Mouse (Mus musculus) mouse trophoblast stem cell (cell line): ENCODE measurements around the gene Fbxo17.

ENCODE experiments used
- in situ Hi-C, 2 experiments: fragments of 300-500 bp; cut with MseI, MboI; formaldehyde crosslinking; loops; 2 replicates in 1 of 2; 3 replicates in 1 of 2; pipeline ENCODE4 v1.15.1; 2025

Fbxo17 gene

GRCm38 (mm10) chr7:28719159-28719558, 2.6 kb downstream of the Fbxo17 start:
- in situ Hi-C loops = no loop called here

DNA sequence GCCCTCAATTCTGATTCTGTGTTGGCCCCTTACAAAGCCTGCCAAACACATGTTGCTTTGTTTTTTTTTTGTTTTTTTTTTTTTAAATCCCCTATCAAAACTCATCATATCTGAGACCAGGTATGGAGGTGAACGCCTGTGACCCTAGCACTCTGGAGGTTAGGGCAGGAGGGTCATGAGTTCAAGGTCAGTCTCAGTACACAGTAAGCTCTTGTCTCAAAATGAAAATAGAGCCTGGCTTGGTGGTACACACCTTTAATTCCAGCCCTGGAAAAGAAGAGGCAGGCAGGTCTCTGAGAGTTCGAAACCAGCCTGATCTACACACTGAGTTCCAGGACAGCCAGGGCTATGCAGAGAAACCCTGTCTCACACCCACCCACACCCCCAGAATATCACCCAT, 3.0 kb downstream of the Fbxo17 start:
- in situ Hi-C loops = no loop called here

DNA sequence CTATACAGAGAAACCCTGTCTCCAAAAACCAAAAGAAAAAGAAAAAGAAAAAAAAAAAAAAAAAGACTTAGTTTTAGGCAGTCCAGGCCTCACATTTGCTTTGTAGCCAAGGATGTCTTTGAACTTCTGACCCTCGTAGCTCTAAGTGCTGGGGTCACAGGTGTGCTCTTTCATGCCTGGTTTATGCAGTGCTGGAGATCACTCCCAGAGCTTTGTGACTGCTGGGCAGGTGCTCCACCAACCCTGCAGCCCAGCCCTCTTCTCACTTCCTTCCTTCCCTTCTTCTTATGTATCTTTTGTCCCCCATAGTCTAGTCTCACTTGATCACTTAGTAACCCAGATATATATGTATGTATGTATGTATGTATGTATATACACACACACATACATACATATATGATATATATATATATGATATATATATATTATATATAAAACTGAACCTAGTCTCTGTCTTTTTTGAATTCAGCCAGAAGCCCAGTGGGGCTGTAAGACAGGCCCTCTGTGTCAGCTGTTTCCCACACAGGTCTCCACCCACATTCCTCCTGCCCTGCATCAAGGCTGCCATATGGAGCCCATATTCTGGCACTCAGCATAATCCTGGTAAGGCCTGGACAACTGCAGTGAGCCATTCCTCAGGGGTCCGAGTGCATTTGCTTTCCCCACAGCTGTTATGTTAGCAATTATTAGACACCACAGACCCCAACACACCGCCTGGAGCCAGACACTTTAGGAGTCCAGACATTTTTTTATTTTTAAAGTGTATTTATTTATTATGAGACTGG, 4.3 kb downstream of the Fbxo17 start:
- in situ Hi-C loops = no loop called here

GRCm38 (mm10) chr7:28722079-28722478, 5.5 kb downstream of the Fbxo17 start:
- in situ Hi-C loops = no loop called here

GRCm38 (mm10) chr7:28724613-28725012, 8.0 kb downstream of the Fbxo17 start:
- in situ Hi-C loops = no loop called here

GRCm38 (mm10) chr7:28726600-28726999, 10.0 kb downstream of the Fbxo17 start:
- in situ Hi-C loops = no loop called here

DNA sequence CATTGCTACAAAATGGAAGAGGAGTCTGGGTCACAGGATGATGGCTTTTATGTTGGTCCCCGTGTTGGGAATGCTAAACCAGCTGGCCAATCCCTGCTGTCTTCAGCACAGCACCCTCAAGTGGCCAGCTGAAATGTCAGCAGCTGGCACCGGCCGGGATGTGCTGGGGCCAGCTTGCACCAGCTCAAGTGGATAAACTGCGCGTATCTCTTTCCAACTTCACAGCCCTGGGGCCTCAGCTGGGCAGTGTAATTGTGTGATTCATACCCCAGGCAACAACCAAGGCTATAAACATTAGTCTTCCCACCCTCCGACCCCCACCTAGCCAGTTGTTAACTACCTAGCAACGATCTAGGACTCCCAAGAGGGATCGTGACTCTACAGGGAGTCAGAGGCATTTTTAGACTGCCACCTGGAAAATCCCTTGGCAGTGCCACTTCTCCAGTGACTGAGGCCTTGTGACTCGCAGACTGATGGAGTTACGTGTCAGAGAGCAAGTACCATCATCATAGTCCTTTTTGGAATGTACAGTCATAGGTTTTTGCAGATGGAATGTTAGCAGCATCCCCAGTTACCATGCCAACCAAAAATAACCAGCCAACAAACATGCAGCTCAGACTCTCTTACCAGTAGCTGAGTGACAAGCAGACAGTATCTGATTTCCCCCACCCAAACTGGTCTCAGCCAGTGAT, 11.2 kb downstream of the Fbxo17 start:
- in situ Hi-C loops = no loop called here

DNA sequence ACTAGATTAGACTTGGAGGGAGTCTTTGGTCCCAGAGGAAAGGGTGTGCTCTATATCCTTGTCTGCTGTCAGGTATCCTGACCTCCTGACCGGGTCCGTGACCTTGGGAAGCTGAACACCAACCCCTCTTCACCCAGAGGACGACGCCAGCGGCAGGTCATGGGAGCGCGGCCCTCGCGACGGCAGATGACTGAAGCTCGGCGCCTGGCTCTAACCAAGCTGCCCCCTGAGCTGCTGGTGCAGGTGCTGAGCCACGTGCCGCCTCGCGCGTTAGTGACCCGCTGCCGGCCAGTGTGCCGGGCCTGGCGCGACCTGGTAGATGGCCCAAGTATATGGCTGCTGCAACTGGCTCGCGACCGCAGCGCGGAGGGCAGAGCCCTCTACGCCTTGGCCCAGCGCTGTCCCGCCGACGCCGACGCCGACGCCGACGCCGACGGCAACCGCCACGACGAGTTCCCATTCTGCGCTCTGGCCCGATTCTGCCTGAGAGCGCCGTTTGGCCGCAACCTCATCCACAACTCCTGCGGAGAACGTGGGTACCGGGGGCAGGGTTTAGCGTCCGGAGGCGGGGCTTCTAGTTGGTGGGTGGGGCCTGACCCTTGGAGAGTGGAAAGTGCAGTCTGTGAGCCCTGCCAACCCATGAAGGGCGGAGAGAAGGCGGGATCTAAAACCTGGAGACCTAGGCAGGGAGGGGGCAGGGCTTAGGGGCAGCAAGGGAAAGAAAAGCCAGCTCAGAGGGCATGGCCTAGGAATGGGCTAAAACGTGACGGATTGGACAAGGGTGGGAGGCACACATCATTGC, 15.9 kb downstream of the Fbxo17 start:
- in situ Hi-C loops = no loop called here

DNA sequence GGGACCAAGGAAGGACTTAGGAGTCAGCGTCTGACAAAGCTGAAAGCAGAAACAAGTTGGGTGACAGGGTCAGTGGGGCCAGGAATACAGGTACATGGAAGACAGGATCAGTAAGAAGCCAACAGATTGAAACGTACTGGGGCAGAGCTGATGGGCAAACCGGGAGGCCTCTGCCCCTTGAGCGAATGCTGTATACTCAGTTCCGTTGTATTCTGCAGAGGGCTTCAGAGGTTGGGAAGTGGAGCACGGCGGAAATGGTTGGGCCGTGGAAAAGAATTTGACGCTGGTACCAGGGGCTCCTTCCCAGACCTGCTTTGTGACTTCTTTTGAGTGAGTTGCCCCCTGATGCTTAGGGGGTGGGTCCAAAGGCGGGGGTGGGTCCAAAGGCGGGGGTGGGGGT, 16.6 kb downstream of the Fbxo17 start:
- in situ Hi-C loops = no loop called here

DNA sequence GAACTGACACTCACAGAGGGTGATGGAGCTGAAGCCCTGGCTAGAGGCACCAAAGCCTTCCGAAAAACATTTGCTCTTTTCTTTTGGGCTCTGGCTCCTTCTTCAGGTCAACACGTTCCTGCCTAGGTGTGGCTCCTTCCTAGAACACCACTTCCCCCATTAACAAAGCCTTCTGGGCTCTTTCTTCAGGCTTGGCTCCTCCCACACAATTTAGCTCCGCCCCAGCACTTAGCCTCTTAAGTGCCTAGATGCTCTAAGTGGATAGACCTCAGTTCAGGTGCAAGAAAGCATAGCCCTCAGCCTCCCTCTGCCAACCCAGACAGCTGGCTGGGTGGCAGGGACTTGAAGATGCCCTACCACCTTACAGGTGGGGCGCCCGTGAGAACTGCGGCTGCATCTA, 19.1 kb downstream of the Fbxo17 start:
- in situ Hi-C loops = no loop called here

DNA sequence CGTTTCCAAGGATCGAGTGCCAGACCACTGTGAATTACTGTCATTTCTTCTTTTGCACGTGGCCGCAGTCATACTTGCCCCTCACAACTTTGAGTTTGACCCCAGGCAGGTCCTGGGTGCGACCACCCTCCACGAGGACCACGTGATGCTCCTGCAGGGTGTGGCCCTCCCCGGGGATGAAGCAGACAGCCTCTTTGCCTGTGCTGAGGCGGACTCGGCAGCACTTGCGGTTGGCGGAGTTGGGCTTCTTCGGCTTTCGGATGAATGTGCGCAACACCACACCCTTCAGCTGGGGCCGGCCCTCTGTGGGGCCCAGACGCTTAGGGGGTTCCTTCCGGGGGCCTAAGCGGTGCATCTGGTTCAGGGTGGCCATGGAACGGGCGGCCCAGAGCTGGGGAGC, 23.2 kb downstream of the Fbxo17 start:
- in situ Hi-C loops = no loop called here

DNA sequence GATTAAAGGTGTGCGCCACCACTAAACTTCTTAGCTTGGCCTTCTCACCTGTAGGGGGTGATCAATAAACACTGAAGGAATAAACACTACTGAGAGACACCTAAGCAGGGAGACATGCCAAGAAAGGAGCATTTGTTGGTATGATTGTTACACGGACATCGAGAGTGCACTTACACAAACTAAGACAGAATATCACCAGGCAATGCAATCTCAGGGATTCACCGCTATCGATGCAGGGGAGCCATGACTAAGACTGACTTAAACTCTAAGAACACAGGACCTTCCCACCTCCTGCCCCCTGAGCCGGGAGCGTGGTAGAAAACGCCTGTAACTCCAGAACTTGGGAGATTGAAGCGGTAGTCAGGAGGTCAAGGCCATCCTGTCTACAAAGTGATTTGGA, 24.3 kb downstream of the Fbxo17 start:
- in situ Hi-C loops = no loop called here

GRCm38 (mm10) chr7:28741368-28741708, 24.7 kb downstream of the Fbxo17 start:
- in situ Hi-C loops = no loop called here

- in situ Hi-C loops = no loop called here
Measured at GRCm38 (mm10) chr7:28741709-28742438, 25.3 kb downstream of the Fbxo17 start, which contains the start of the genes Mrps12 and Sars2. Gene Mrps12 (minus strand): TSS chr7:28741820. Gene Sars2 (plus strand): TSS chr7:28741992.

- in situ Hi-C loops = no loop called here
Measured at GRCm38 (mm10) chr7:28749935-28750334, 33.3 kb downstream of the Fbxo17 start.

- in situ Hi-C loops = no loop called here
Measured at GRCm38 (mm10) chr7:28756079-28756478, 39.5 kb downstream of the Fbxo17 start, which contains the start of gene Ccer2. Gene Ccer2 (plus strand): TSS chr7:28756174.

GRCm38 (mm10) chr7:28758623-28759022, 42.0 kb downstream of the Fbxo17 start:
- in situ Hi-C loops = no loop called here

GRCm38 (mm10) chr7:28761907-28762306, 45.3 kb downstream of the Fbxo17 start:
- in situ Hi-C loops = no loop called here

DNA sequence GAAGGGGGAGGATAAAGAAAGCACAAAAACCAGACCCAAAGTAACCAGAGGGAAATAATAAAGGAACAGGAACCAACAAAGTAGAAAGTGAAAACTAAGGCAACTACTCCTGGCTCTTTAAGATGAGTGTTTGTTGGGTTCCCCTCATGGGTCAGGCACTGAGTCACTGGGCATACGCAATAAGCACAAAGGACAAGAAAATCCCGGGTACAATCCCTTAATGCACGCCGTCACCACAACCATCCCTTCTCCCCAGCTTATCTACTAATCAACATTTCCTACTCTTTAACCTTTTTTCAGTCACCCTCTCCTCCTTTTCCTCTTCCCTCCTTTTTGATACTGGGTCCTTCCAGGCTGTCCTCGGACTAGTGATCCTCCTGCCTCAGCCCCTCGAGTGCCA, 48.6 kb downstream of the Fbxo17 start:
- in situ Hi-C loops = no loop called here

- in situ Hi-C loops = no loop called here
Measured at GRCm38 (mm10) chr7:28766173-28766879, 49.7 kb downstream of the Fbxo17 start, which contains the start of gene Sirt2. Gene Sirt2 (plus strand): TSS chr7:28766735.

- in situ Hi-C loops = no loop called here
Measured at GRCm38 (mm10) chr7:28766910-28767309, 50.3 kb downstream of the Fbxo17 start.
